Mouse (Mus musculus) adrenal gland (tissue): ENCODE results near the gene Fgfr2.

Experiments used
- intact Hi-C: fragments of 180-260 bp; cut with DNase I; formaldehyde crosslinking; loops from one replicate; pipeline ENCODE4 v1.15.1; 2025

Gene Fgfr2

DNA sequence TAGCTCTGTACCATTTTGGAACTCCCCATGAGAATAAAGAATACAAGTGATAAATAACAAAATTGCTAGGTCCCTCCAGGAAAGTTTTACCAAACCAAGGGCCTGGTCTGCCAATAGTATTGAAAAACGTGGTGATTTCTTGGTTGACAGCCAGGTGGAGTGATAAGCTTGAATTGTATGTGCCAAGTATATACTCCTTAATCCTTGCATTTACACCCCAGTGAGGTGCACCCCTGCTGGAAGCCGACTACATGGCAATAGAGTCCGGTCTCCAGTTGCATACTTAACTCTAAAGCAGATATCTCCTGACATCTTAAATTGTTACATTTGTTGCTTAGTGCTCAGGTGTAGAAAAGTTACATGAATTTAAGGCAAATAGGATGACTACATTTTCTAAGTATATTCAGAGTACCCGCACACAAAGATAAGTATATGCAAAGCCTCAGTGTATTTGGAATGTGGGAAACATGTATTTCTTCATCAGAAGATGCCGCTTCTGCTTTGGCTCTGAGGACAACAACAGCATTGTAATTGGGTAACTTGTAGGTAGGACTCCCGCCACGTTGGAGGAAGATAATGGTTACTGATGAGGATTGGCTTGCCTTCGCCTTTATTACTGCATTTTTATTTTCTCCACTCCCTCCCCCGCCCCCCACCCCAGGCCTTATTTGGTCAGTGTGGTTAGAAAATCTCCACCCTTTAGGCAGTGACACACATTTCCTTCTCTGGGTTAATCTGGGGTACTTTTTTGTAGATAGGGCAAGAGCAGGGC lies 1751.1 kb downstream of the Fgfr2 start:
- intact Hi-C loops: loop anchor here (5.0 kb wide), 1 partner anchor 40 kb away; the partner anchor contains the start of genes Acadsb and Ikzf5

GRCm38 (mm10) chr7:131371470-131371860 lies 1751.7 kb downstream of the Fgfr2 start:
- intact Hi-C loops: loop anchor here (5.0 kb wide), 1 partner anchor 41 kb away; the partner anchor contains the start of genes Acadsb and Ikzf5

GRCm38 (mm10) chr7:131370648-131371469 lies 1752.3 kb downstream of the Fgfr2 start, which contains the start of gene Pstk:
Gene Pstk (plus strand): TSS chr7:131371141.
- intact Hi-C loops: loop anchor here (5.0 kb wide), 1 partner anchor 41 kb away; the partner anchor contains the start of genes Acadsb and Ikzf5

- intact Hi-C loops: no loop called here
Measured at GRCm38 (mm10) chr7:131364131-131364530, 1759.0 kb downstream of the Fgfr2 start.

DNA sequence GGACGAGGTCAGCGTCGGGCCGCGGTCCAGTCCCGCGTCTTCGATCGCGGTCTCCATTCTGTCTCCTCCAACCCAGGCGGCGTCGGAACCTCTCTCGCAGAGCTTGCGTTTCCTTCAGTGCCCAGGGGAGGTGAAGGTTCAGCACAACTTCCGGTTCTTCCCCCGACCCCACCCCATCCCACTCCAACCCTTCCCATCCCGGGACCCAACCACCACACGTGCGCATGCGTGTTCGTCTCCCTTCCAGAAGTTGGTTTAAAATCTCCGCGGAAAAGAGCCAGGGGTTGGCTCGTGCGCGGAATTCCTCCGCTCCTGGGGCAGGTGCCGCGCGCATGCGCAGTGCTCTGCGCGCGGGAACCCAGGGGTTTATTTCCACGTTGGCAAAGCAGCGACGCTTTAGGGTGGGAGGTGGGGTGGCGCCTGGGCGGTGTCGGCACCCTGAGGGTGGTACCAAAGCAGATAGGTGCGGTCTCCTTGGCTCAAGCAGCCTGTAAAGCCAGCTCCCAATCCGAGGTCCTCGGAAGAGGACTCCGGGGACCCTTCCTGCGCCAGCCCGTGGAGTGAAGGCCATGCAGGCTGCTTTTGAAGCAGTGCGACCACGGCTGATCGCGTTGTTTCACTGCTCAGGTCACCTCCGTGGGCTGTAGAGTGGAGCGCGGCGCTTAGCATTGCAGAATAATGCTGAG lies 1760.4 kb downstream of the Fgfr2 start, which contains the start of gene 2310057M21Rik:
2310057M21Rik (minus strand) TSS at position 145 of the 686 bp plus-strand sequence.
- intact Hi-C loops: no loop called here

- intact Hi-C loops: no loop called here
Measured at GRCm38 (mm10) chr7:131362269-131362614, 1760.9 kb downstream of the Fgfr2 start.

DNA sequence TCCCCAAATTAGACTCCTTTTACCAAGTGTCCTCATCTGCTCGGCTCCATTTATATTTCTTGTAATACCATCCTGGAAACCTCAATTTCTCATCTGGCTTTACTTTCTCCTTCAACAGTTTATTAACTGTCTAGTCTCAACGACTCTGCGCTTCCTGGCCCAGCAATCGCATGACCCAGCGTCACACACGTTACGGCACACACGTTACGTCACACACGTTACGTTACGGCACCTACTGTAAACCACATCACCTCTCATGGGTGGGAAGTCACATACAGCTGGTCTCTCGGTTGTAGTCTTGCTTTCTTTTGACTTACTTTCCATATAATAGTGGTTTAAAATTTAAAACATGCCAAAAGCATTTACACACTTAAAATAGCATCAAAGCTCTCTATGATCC lies 1767.0 kb downstream of the Fgfr2 start:
- intact Hi-C loops: no loop called here

- intact Hi-C loops: no loop called here
Measured at GRCm38 (mm10) chr7:131345856-131346541, 1777.2 kb downstream of the Fgfr2 start.

GRCm38 (mm10) chr7:131337502-131338068 lies 1785.6 kb downstream of the Fgfr2 start:
- intact Hi-C loops: no loop called here

GRCm38 (mm10) chr7:131333564-131333963 lies 1789.6 kb downstream of the Fgfr2 start, which contains the start of gene Fam24a:
Gene Fam24a (plus strand): TSS chr7:131333864.
- intact Hi-C loops: no loop called here

DNA sequence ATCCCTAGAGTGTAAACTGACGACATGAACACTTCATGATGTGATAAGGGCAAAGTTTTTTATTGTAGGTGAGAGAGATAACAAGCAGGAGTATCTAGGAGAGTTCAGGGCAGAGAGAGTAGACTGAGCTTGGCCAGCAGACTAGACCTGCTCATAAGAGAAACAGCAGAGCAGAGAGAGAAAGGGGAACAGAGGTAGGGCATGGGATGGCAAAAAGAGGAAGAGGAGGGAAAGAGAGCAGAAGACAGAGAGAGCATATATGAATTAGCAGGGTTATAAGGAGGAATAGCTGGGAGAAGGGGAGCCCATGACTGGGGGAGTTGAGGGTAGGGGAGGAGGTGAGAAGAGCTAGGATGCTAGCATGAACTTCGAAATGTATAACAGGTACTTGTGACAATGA lies 1791.5 kb downstream of the Fgfr2 start:
- intact Hi-C loops: no loop called here

- intact Hi-C loops: no loop called here
Measured at GRCm38 (mm10) chr7:131329416-131329815, 1793.7 kb downstream of the Fgfr2 start, which contains the start of gene Fam24b. Gene Fam24b (minus strand): TSS chr7:131329516.

- intact Hi-C loops: no loop called here
Measured at GRCm38 (mm10) chr7:131327054-131327453, 1796.1 kb downstream of the Fgfr2 start.

DNA sequence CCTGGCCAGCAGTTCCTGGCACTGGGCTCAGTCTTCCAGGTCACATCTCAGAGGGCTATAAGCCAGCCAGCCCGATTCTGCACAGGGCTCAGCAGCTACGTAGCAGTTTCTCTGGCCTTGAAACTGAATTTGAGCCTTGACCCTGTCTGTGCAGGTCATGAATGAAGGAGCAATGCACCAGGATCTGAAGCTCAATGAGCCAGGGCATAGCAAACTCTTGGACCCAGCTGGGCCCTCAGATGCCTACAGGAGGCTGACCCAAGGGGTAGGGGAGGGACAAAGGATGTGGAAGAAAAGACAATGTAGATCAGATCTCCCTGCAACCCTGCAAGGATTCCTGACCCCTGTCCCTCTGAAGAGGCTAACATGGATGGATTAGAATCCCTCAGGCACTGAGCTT lies 1801.0 kb downstream of the Fgfr2 start, which contains the start of gene Cuzd1:
Cuzd1 (minus strand) TSS at position 101 of the 400 bp plus-strand sequence.
- intact Hi-C loops: no loop called here

- intact Hi-C loops: no loop called here
Measured at GRCm38 (mm10) chr7:131318340-131318739, 1804.8 kb downstream of the Fgfr2 start.

DNA sequence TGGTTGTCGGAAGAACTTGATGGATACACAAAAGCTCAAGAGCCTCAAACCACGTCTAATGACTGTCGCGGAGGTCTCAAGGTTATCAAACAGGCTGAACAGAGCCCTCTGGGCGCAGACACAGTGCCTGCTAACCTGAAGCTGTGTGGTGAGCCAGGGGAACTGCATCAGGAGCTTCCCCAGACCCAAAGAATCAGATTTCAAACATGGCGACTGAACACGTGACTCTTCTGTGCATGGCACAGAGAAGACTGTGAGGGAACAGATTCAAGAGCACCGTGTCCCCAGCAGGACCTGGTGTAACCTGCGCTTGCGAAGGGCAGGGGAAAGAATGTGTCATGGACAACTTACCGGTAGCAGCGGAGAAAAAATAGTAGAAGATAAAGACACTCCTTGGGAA lies 1805.6 kb downstream of the Fgfr2 start:
- intact Hi-C loops: no loop called here

- intact Hi-C loops: no loop called here
Measured at GRCm38 (mm10) chr7:131314493-131314892, 1808.7 kb downstream of the Fgfr2 start.

DNA sequence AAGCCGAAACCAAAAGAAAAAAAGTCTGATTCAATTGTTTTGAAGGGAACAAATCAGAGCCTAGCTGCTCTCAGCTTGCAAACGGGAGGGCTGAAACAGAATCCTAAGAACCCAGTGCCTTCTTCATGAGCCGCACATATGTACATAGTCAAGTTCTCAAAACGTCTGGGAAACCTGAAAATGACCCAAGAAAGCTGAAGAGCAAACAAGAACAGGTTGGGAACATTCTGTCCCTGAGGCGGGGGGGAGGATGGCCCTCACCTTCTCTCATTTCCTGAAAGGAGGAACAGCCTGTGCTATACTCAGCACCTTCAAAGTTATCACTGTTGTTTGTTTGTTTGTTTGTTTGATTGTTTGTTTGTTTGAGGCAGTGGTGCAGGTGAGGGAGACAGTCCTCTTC lies 1816.4 kb downstream of the Fgfr2 start:
- intact Hi-C loops: no loop called here

GRCm38 (mm10) chr7:131303340-131303739 lies 1819.8 kb downstream of the Fgfr2 start:
- intact Hi-C loops: no loop called here

DNA sequence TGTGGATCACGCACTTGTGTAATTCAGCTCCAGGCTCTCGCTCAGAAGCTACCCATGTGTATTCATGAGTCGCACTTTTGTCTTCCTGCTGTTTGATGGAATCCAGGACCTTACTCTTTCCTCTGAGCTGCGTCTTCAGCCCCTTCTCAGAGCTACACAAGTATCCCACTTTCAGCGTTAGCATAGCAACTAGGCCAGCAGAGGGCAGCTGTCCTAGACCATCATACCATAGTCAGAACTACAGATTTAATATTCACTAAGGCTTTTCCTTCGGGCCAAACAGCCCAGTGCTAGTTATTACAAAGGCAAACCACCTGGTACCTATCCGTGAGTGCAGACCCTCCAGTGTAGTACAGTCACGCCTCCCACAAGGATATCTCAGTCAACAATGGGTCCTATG lies 1826.0 kb downstream of the Fgfr2 start:
- intact Hi-C loops: no loop called here
